Mouse (Mus musculus): Measurements from ENCODE around the gene Gp5. TPM values are rescaled to one million over a fixed set of nuclear protein-coding genes. Genes with fewer than 3 reads are reported as not detected.

Gene Gp5
- polyA plus RNA-seq, 1 experiment from 2014 or later: 1.7 TPM

GRCm38 (mm10) chr16:30271941-30272595, 38.5 kb downstream of the Gp5 start:
- WGBS: 76% methylated on average over 6 of the region's 6 CpGs
- DNase-seq (ENCODE audit: low spot score): no peak
- Histone ChIP-seq H3K4me3 (no peak overlapping the region), H3K27ac (peak overlapping the region; percentile 14; the same call in 1 of the 2 replicates), H3K27me3 (ENCODE audit: low read depth, poor library complexity, severe bottlenecking) (no peaks in the 10 kb centered on the region), H3K36me3 (no peaks in the 10 kb centered on the region), H3K4me1 (peaks cover 23% of the 10 kb centered on the region), H3K9me3 (replicated peaks) (no peaks in the 10 kb centered on the region)

- 53% methylated on average over 8 of the region's 8 CpGs for WGBS
- Histone ChIP-seq H3K36me3 (no peaks in the 10 kb centered on the region), H3K4me1 (peaks cover 26% of the 10 kb centered on the region), H3K27ac (peak overlapping the region; percentile 14; the same call in 1 of the 2 replicates), H3K9me3 (replicated peaks) (no peaks in the 10 kb centered on the region), H3K27me3 (ENCODE audit: low read depth, poor library complexity, severe bottlenecking) (0 out of 2 replicates have a peak, but pooled peaks cover 5% of the 10 kb centered on the region), H3K4me3 (no peak overlapping the region)
- DNase-seq (ENCODE audit: low spot score): no peak
These were observed 39.3 kb downstream of the Gp5 start for GRCm38 (mm10) chr16:30271223-30271761.

GRCm38 (mm10) chr16:30267359-30267758, 43.2 kb downstream of the Gp5 start, which contains the start of gene Cpn2:
Cpn2 (minus strand) TSS chr16:30267499.
- Histone ChIP-seq H3K4me1 (peaks cover 28% of the 10 kb centered on the region), H3K4me3 (no peak within 1 kb of the TSS), H3K36me3 (no peaks in the 10 kb centered on the region), H3K27ac (0 out of 2 replicates have a peak within 1 kb of the TSS, but pooled peaks have one; percentile 22), H3K27me3 (ENCODE audit: low read depth, poor library complexity, severe bottlenecking) (0 out of 2 replicates have a peak, but pooled peaks cover 5% of the 10 kb centered on the region), H3K9me3 (replicated peaks) (no peaks in the 10 kb centered on the region)
- DNase-seq (ENCODE audit: low spot score): no peak
- WGBS: 80% methylated on average over 5 of the region's 5 CpGs

GRCm38 (mm10) chr16:30266561-30266960, 44.0 kb downstream of the Gp5 start:
- DNase-seq (ENCODE audit: low spot score): no peak
- 0 out of 2 replicates have a peak, but pooled peaks cover 5% of the 10 kb centered on the region for H3K27me3 ChIP-seq (ENCODE audit: low read depth, poor library complexity, severe bottlenecking)
- no peak overlapping the region for H3K4me3 ChIP-seq
- no peak overlapping the region for H3K27ac ChIP-seq
- H3K4me1 ChIP-seq: peaks cover 20% of the 10 kb centered on the region
- no peaks in the 10 kb centered on the region for H3K36me3 ChIP-seq
- 83% methylated on average over 5 of the region's 5 CpGs for WGBS
- no peaks in the 10 kb centered on the region for H3K9me3 ChIP-seq (replicated peaks)

DNA sequence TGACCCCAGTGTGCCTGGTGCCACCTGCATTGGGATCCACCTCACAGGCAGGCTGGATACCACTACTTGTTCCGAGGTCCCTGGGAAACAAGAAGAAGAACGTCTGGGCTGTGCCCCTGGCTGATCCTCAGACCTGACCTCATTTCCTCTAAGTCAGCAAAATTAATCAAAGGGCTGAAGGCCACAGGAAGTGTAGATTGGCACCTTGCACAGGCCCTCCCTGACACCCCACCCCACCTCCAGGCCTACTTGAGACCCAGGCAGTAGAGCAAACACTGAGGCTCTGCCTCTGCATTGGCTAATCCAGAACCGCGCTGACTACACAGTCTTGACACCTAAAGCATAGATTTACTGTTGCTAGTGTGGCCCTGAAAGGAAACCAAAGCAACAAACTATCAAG, 45.0 kb downstream of the Gp5 start:
- Histone ChIP-seq H3K27ac (no peak overlapping the region), H3K4me3 (no peak overlapping the region), H3K4me1 (peaks cover 12% of the 10 kb centered on the region), H3K36me3 (no peaks in the 10 kb centered on the region), H3K27me3 (ENCODE audit: low read depth, poor library complexity, severe bottlenecking) (0 out of 2 replicates have a peak, but pooled peaks cover 5% of the 10 kb centered on the region), H3K9me3 (replicated peaks) (no peaks in the 10 kb centered on the region)
- DNase-seq (ENCODE audit: low spot score): no peak
- WGBS: 57% methylated on average over 4 of the region's 4 CpGs

DNA sequence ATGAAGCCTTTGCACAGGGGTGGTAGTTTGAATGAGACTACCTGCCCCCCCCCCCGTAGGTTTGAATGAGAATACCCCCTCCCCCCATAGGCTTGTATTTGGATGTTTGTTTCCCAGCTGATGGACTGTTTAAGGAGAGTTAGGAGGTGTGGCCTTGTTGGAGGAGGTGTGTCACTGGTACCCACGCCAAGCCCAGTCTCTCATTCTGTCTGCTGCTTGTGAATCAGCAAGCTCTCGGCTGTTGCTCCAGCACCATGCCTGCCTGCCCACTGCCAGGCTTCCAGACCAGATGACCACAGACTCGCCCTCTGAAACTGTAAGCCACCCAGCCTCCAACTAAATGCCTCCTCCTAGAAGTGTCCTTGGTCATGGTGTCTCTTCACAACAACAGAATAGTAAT, 47.4 kb downstream of the Gp5 start:
- Histone ChIP-seq H3K4me1 (peaks cover 12% of the 10 kb centered on the region), H3K4me3 (no peak overlapping the region), H3K36me3 (no peaks in the 10 kb centered on the region), H3K9me3 (replicated peaks) (no peaks in the 10 kb centered on the region), H3K27ac (no peak overlapping the region), H3K27me3 (ENCODE audit: low read depth, poor library complexity, severe bottlenecking) (0 out of 2 replicates have a peak, but pooled peaks cover 12% of the 10 kb centered on the region)
- 54% methylated on average over 4 of the region's 4 CpGs for WGBS
- DNase-seq (ENCODE audit: low spot score): no peak

GRCm38 (mm10) chr16:30262664-30263063, 47.9 kb downstream of the Gp5 start:
- no peak overlapping the region for H3K27ac ChIP-seq
- no peak overlapping the region for H3K4me3 ChIP-seq
- no peaks in the 10 kb centered on the region for H3K9me3 ChIP-seq (replicated peaks)
- DNase-seq (ENCODE audit: low spot score): peak; percentile 91
- no peaks in the 10 kb centered on the region for H3K36me3 ChIP-seq
- peaks cover 15% of the 10 kb centered on the region for H3K4me1 ChIP-seq
- WGBS: 0% methylated on average over 2 of the region's 2 CpGs
- 0 out of 2 replicates have a peak, but pooled peaks cover 12% of the 10 kb centered on the region for H3K27me3 ChIP-seq (ENCODE audit: low read depth, poor library complexity, severe bottlenecking)

DNA sequence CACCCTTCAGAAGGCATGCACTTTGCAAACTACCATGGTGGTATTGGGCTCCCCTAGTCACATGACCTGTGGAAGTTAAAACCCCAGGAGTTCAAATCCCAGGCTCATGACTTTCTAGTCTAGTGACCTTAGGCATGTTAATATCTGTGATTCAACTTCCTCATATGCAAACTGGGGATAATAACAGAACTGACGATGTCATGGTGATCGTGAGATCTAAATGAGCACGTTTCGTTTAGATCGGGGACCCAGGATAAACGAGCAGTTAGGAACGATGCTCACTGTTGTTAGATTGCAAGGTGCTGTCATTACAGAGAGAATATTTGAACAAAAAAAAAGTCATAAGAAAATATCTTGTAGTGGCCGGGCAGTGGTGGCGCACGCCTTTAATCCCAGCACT, 48.4 kb downstream of the Gp5 start:
- no peaks in the 10 kb centered on the region for H3K36me3 ChIP-seq
- H3K4me3 ChIP-seq: no peak overlapping the region
- H3K27ac ChIP-seq: no peak overlapping the region
- H3K4me1 ChIP-seq: peaks cover 17% of the 10 kb centered on the region
- H3K9me3 ChIP-seq (replicated peaks): no peaks in the 10 kb centered on the region
- WGBS: 90% methylated on average over 10 of the region's 10 CpGs
- no peak for DNase-seq (ENCODE audit: low spot score)
- H3K27me3 ChIP-seq (ENCODE audit: low read depth, poor library complexity, severe bottlenecking): 0 out of 2 replicates have a peak, but pooled peaks cover 12% of the 10 kb centered on the region

- WGBS: 91% methylated on average over 9 of the region's 9 CpGs
- H3K36me3 ChIP-seq: no peaks in the 10 kb centered on the region
- H3K9me3 ChIP-seq (replicated peaks): no peaks in the 10 kb centered on the region
- H3K27me3 ChIP-seq (ENCODE audit: low read depth, poor library complexity, severe bottlenecking): 0 out of 2 replicates have a peak, but pooled peaks cover 6% of the 10 kb centered on the region
- DNase-seq (ENCODE audit: low spot score): no peak
- H3K4me1 ChIP-seq: peaks cover 14% of the 10 kb centered on the region
- H3K4me3 ChIP-seq: no peak overlapping the region
- H3K27ac ChIP-seq: no peak overlapping the region
These were observed 49.2 kb downstream of the Gp5 start for GRCm38 (mm10) chr16:30261341-30261740.

GRCm38 (mm10) chr16:30260012-30260635, 50.5 kb downstream of the Gp5 start:
- 0 out of 2 replicates have a peak, but pooled peaks cover 6% of the 10 kb centered on the region for H3K27me3 ChIP-seq (ENCODE audit: low read depth, poor library complexity, severe bottlenecking)
- H3K4me1 ChIP-seq: peaks cover 10% of the 10 kb centered on the region
- peak overlapping the region; percentile 14; the same call in 1 of the 2 replicates for H3K27ac ChIP-seq
- H3K9me3 ChIP-seq (replicated peaks): no peaks in the 10 kb centered on the region
- no peak for DNase-seq (ENCODE audit: low spot score)
- no peak overlapping the region for H3K4me3 ChIP-seq
- H3K36me3 ChIP-seq: no peaks in the 10 kb centered on the region
- 91% methylated on average over 15 of the region's 15 CpGs for WGBS

DNA sequence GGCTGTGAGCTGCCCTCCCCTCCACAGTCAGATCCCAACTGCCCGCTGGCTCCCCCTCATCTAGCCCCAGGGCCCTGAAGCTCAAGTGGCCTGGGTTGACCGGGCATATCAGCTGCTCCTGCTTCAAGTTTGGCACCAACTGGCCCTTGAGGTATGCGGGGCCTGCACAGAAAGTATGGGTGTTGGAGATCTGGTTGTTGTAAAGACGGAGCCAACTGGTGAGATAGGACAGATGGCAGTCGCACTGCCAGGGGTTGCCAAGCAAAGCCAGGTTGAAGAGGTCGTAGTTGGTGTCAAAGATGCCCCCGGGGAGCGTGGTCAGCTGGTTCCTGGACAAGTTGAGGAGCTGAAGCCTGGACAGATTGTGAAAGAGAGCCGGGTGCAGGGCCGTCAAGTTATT, 51.1 kb downstream of the Gp5 start:
- H3K9me3 ChIP-seq (replicated peaks): no peaks in the 10 kb centered on the region
- H3K36me3 ChIP-seq: no peaks in the 10 kb centered on the region
- peaks cover 11% of the 10 kb centered on the region for H3K4me1 ChIP-seq
- 0 out of 2 replicates have a peak, but pooled peaks cover 6% of the 10 kb centered on the region for H3K27me3 ChIP-seq (ENCODE audit: low read depth, poor library complexity, severe bottlenecking)
- H3K4me3 ChIP-seq: no peak overlapping the region
- no peak overlapping the region for H3K27ac ChIP-seq
- WGBS: 88% methylated on average over 10 of the region's 10 CpGs
- DNase-seq (ENCODE audit: low spot score): no peak

- 87% methylated on average over 7 of the region's 7 CpGs for WGBS
- no peak for DNase-seq (ENCODE audit: low spot score)
- no peaks in the 10 kb centered on the region for H3K36me3 ChIP-seq
- peaks cover 11% of the 10 kb centered on the region for H3K4me1 ChIP-seq
- H3K9me3 ChIP-seq (replicated peaks): no peaks in the 10 kb centered on the region
- H3K4me3 ChIP-seq: no peak overlapping the region
- H3K27ac ChIP-seq: no peak overlapping the region
- H3K27me3 ChIP-seq (ENCODE audit: low read depth, poor library complexity, severe bottlenecking): 0 out of 2 replicates have a peak, but pooled peaks cover 6% of the 10 kb centered on the region
These were observed 52.1 kb downstream of the Gp5 start for GRCm38 (mm10) chr16:30258441-30258840.

DNA sequence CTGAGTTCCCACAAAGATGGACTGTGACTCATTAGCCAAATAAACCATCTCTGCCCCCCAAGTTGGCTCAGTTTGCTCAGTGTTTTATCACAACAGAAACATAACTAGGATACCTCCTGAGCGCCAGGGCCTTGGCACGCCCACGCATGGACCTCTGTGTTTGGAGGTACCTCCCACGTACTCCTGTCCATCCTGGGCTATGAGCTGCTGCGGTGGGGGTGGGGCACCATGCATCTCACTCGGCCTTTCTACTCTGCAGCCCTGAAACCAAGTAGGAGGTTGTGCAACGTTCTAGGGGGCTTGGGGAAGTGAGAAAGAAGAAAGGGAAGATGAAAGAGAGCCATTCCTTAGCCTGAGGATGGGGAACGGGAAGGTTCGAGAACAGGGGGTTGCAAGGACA, 52.9 kb downstream of the Gp5 start:
- no peak overlapping the region for H3K4me3 ChIP-seq
- 0 out of 2 replicates have a peak, but pooled peaks cover 6% of the 10 kb centered on the region for H3K27me3 ChIP-seq (ENCODE audit: low read depth, poor library complexity, severe bottlenecking)
- no peak for DNase-seq (ENCODE audit: low spot score)
- 78% methylated on average over 9 of the region's 9 CpGs for WGBS
- peaks cover 11% of the 10 kb centered on the region for H3K4me1 ChIP-seq
- no peak overlapping the region for H3K27ac ChIP-seq
- no peaks in the 10 kb centered on the region for H3K9me3 ChIP-seq (replicated peaks)
- no peaks in the 10 kb centered on the region for H3K36me3 ChIP-seq

Data from limb, embryonic 10.5 days (tissue).